Mouse (Mus musculus): ENCODE measurements at regions not wholly inside any gene's neighbourhood (a gene's known extent, or its start where the extent isn't known, plus 50 kb on each side); places are given as distances from the start of the nearest gene placed in this dataset.
A peak's percentile ranks its signal among the peaks of the same experiment; 100 is the strongest.
"Not testable (repeated sequence)": the region's sequence is repeated elsewhere in the genome, so short reads cannot be mapped to it uniquely, and the experiment has no call there.

DNA sequence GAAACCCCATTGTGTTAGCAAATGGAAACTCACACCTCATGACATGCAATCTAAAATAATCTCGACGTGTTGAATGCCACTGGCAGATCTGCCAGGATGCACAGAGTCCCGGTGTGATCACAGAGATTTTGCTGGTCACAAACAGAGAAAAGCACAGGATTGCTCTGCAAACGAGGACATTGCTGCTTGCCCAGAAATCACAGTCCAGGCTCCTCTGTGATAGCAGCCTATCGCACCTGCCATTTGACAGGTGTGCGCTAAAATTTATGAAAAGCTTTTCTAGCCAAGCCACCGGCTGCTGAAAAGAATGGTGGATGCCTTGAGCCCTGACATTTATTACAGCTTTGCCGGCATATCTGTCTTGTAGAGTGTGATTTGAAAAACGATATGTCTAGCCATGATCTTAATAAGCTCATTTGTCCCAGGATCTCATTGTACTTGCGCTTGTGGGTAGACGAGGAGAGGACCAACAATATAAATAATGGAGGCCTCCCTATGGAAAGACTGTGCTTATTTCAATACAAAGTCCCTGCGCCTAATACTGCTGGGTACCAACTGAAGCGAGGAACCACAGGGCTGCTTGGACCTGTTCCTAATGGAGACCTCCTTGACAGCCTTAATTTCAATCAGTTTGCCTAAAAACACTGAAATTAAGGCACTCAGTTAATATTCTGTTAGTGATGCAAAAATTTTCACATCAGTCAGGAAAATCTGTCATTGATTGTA lies 365.8 kb upstream of the Cwc22 start:
- intact Hi-C loops (cut with DNase I): no loop called here
- DNase-seq (ENCODE audit: extremely low spot score in 1 of 2, low spot score in 2 of 2): no peak

DNA sequence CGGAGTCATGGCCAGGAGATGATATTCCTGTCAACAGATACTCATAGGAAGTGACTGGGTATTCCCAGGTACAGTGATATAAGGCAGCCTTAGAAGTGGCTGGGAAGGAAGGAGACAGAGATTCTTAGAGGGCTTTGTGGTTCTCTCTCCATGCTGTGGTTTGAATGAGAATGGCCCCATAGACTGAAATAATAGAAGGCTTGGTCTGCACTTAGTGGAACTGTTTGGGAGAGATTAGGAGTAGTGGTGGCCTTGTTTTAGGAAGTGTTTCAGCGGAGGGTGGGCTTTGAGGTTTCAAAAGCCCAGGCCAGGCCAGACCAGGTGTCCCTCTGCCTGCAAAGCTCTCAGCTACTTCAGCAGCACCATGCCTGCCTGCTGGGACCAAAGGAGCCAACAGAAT lies 363.2 kb upstream of the Cwc22 start:
- no peak for DNase-seq (ENCODE audit: extremely low spot score in 1 of 2, low spot score in 2 of 2)
- intact Hi-C loops (cut with DNase I): no loop called here

- DNase-seq (ENCODE audit: extremely low spot score in 1 of 2, low spot score in 2 of 2): no peak
- intact Hi-C loops (cut with DNase I): no loop called here
Observed at GRCm38 (mm10) chr2:78306897-78307296, 360.7 kb upstream of the Cwc22 start.

DNA sequence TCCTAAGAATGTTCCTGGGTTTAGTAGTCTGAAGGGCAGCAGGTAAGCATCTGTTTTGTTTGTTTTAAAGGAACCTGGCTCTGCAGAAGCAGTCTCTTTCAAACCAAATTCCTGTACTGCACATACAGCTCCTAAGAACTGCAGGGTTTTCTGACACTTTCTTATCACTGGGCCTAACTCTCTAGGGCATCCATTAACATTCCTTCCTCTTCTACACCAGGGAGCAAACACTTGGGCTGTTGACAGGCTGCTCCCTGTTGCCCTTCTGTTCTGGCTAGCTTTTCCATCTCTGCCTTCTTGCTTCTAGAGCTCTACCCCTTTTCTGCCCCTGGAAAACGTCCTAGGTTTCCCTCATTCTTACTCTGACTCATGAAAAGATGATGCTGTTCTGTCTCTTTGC lies 345.5 kb upstream of the Cwc22 start:
- intact Hi-C loops (cut with DNase I): no loop called here
- DNase-seq (ENCODE audit: extremely low spot score in 1 of 2, low spot score in 2 of 2): no peak

DNA sequence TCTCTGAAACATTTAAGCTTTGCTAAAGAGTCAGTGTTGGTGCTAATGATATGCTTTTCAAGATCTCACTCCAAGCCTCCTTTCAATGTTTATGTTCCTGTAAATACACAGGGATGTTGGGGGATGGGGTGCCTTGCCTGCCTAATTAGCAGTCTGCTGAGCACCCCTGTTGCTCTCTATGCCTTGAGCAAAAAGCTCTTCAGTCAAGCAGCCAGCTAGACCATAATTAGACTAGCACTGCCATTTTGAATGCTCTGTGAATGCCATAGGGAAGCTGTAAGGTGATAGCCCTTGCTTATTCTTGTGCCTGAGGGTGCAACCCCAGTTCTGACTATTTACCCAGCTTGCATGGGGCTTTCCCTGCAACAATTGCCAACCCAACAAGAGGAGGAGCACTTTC lies 338.6 kb upstream of the Cwc22 start:
- intact Hi-C loops (cut with DNase I): no loop called here
- DNase-seq (ENCODE audit: extremely low spot score in 1 of 2, low spot score in 2 of 2): no peak

DNA sequence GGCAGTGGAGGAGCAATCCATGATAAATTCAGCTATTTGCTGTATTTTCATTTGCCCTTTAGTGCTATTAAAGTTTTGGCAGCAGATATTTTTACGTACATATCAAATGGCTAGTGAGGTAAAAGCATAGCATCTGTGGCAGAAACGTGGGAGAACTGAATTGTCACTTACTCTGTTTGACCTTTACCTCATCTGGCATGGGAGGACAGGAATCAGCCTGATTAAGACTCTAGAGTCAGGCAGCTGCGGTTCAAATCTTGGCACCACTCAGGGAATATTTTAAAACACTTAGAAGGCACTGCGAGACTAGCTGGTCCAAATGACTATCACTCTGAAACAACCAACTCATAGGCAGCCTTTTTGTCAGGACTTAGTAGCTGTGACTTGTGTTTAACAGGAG lies 337.4 kb upstream of the Cwc22 start:
- intact Hi-C loops (cut with DNase I): no loop called here

GRCm38 (mm10) chr2:78281846-78282245 lies 335.7 kb upstream of the Cwc22 start:
- intact Hi-C loops (cut with DNase I); DNase-seq (ENCODE audit: extremely low spot score in 1 of 2, low spot score in 2 of 2): not testable (repeated sequence)

More for the DNA sequence above, 337.4 kb upstream of the Cwc22 start:
- no peak for DNase-seq (ENCODE audit: extremely low spot score in 1 of 2, low spot score in 2 of 2)

DNA sequence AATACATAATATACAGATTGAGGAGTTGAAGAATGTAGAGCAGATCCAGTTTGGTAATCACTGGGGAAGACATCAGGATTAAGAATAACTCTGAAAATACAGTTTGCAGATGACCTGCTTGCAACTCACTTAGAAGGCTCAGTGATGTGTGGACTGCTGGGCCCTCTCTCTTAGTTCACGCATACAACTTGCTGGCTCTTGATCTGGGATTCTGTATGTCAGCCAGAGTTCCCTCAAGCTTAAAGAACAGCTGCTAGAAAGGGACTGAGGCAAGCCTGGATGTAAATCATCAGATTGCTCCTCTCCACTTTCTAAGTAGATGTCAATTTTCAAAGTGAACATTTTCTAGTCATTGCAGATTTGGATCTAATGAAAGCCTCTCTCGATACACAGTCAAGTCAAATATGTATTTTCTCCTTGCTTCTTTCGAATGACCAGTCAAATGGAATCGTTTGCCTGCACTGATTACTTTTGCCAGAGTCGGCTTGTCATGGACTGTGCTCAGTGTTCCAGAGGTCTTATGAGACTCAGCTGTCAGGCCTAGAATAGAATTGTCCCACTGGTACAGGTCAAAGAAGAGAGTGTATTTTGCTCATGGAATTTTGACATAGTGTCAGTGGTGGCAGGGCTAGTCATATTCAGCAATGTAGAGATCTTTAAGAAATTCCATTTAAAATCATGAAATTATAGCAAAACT lies 334.2 kb upstream of the Cwc22 start:
- intact Hi-C loops (cut with DNase I): no loop called here
- DNase-seq (ENCODE audit: extremely low spot score in 1 of 2, low spot score in 2 of 2): no peak

DNA sequence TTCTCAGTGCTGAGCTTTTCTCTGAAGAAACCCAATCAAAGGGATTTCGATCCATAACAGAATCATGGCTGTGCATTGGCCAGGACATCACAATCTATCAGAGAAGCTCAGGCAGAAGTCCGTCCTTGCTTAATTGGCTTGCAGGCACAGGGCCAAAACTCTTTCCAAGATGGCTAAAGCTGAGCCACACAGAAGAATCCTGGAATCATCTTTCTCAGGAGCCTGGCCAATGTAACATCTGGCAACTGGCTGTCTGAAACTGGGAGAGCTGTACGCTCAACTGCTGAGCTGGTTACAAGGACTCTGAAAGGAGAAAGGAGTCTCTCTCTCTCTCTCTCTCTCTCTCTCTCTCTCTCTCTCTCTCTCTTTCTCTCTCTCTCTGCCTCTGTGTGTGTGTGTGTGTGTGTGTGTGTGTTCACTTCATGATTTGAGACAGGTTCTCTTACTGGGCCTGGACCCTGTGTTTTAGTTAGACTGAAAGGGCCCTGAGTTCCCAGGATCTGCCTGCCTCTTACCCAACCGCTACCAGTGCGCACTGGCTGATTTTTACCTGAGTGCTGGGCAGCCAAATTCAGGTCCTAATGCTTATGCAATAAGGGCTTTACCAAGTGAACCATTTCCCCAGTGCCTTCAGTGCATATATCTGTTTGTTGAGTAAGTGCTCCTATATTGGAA lies 333.3 kb upstream of the Cwc22 start:
- intact Hi-C loops (cut with DNase I): no loop called here
- DNase-seq (ENCODE audit: extremely low spot score in 1 of 2, low spot score in 2 of 2): peak in 1 of 2 experiments; percentile 31

DNA sequence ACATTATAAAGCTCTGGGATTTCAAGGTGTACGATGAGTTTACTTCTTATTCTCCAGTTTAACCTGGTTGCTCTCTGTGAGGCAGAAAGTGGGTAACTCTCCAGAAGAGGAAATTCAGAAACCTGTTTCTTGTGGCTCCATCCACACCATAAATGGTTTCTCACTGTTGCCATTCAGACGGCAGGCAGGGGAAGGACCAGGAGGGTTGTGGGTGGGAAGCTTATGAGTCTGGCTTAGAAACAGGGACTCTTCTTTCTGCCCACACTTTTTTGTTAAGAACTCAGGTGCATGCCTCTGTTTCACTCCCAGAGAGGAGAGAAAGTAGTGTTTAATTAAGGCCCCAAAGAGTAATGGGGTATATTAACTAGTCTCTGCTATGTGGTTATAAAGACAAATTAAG lies 332.5 kb upstream of the Cwc22 start:
- intact Hi-C loops (cut with DNase I): no loop called here
- no peak for DNase-seq (ENCODE audit: extremely low spot score in 1 of 2, low spot score in 2 of 2)

- DNase-seq (ENCODE audit: extremely low spot score in 1 of 2, low spot score in 2 of 2): no peak
Observed at GRCm38 (mm10) chr2:78277699-78278098, 331.5 kb upstream of the Cwc22 start.

DNA sequence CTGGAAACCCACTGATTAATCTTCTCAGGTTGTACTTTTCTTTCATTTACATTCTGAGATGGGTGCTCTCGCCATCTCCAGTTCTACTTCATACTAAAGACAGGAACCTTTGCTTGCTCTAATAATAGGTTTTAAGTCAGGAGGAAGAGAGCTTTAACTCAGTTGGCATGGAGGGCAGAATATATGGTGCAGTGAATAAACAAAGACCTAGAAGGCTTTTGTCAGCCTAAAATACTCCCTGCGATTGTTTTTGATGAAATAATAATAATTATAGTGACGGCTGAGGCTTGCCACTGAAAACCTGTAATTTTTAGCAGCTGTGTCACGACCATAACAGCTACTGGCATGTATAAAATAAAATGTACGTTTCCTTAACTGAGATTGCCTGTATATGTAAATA lies 327.9 kb upstream of the Cwc22 start:
- intact Hi-C loops (cut with DNase I): no loop called here
- DNase-seq (ENCODE audit: extremely low spot score in 1 of 2, low spot score in 2 of 2): no peak

More at GRCm38 (mm10) chr2:78277699-78278098, 331.5 kb upstream of the Cwc22 start:
- intact Hi-C loops (cut with DNase I): no loop called here

GRCm38 (mm10) chr2:78268705-78269104 lies 322.5 kb upstream of the Cwc22 start:
- DNase-seq (ENCODE audit: extremely low spot score in 1 of 2, low spot score in 2 of 2): no peak
- intact Hi-C loops (cut with DNase I): loop anchor here (10.0 kb wide), 1 partner anchor 204 kb away; no protein-coding TSS in a partner anchor

- intact Hi-C loops (cut with DNase I): loop anchor here (10.0 kb wide), 1 partner anchor 203 kb away; no protein-coding TSS in a partner anchor
- no peak for DNase-seq (ENCODE audit: extremely low spot score in 1 of 2, low spot score in 2 of 2)
Observed at GRCm38 (mm10) chr2:78267527-78268375, 321.6 kb upstream of the Cwc22 start.

DNA sequence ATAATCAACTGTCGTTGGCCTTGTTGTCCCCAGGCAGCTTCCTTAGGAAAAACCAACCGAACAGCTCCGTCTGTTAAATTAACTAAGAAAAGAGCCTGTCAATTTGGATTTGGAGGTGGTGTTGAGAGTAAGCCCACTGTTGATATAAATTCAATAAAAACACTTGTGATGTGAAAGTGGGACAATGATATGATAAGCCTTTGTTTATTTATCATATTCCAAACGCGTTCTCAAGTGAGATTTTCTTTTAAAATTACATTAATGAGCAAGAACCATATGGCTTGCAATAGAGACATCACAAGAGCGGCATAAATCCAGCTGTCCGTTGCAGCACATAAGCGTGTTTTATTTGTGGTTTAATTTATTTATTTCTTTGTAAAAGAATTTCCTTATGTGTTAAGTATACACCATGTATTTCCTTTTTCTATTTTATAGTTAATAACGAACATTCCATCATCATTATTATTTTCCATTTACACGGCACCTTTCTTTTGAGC lies 307.5 kb upstream of the Cwc22 start:
- intact Hi-C loops (cut with DNase I): no loop called here
- DNase-seq (ENCODE audit: extremely low spot score in 1 of 2, low spot score in 2 of 2): no peak

DNA sequence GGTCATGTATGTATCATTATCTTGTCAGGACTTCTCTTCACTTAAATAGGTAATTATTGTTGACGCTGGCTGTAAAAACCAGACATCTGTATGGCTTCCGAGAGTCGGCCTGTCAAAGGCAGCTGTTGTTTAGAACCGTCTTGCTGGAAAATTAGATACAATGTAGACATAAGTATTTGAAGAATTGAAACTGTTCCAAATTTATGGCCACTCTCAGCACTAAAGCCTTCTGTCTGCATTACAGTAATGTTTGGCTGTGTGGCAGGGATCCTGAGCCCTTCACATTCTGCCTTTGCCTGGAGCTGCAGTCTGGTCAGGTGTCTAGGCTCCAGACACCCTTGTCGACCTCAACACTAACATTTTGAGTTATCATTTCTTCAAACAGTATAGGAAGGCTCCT lies 300.2 kb upstream of the Cwc22 start:
- DNase-seq (ENCODE audit: extremely low spot score in 1 of 2, low spot score in 2 of 2): no peak
- intact Hi-C loops (cut with DNase I): no loop called here

GRCm38 (mm10) chr2:78240299-78240698 lies 294.1 kb upstream of the Cwc22 start:
- intact Hi-C loops (cut with DNase I): no loop called here
- DNase-seq (ENCODE audit: extremely low spot score in 1 of 2, low spot score in 2 of 2): peak in 1 of 2 experiments; percentile 7

GRCm38 (mm10) chr2:78225383-78226100 lies 279.4 kb upstream of the Cwc22 start:
- DNase-seq (ENCODE audit: extremely low spot score in 1 of 2, low spot score in 2 of 2); intact Hi-C loops (cut with DNase I): not testable (repeated sequence)

All from left cerebral cortex, postnatal 10 days (tissue).